Comparison of ENCODE assay signal across 17 mouse cellular contexts in the genomic region with DNA sequence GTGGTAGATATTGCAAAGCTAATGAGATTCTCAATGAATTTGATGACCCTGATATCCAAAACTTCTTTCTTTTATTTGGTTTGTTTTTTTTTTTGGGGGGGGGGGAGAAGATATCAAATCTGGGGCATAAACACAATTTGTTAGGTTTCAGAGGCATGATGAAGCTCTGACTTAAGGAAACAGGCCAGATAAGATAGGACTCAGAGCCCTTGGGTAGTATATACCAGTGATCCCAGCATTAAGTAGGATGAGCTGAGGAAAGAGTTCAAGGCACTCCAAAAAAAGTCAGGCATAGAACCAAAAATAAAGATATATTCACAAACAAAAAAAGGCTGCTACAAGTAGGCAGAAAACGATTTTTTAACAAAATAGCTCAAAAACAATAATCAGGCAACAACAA.
"Had no signal": no experiment of that assay in that cellular context is flagged by ENCODE, and none has a peak within 500 bp of the region (broad histone marks: within the 10 kb centered on the region; RNA-seq: fewer than 3 reads in every experiment).

No protein-coding gene starts in this region.

- H3K9me3 ChIP-seq: limb, embryonic 15.5 days; megakaryocyte, embryonic 14.5 days; midbrain, embryonic 13.5 days; midbrain, embryonic 15.5 days; neural tube, embryonic 12.5 days; stomach, embryonic 15.5 days had no signal

- H3K4me2 ChIP-seq: limb, embryonic 15.5 days; lung, embryonic 14.5 days; midbrain, embryonic 11.5 days; midbrain, embryonic 13.5 days; midbrain, embryonic 15.5 days; neural tube, embryonic 12.5 days; stomach, embryonic 15.5 days had no signal

- ATAC-seq: midbrain, embryonic 13.5 days; midbrain, embryonic 15.5 days had no signal

- H3K27me3 ChIP-seq: limb, embryonic 15.5 days; megakaryocyte, embryonic 14.5 days; midbrain, embryonic 13.5 days; midbrain, embryonic 15.5 days; neural tube, embryonic 12.5 days; stomach, embryonic 15.5 days had no signal

- H3K9ac ChIP-seq: limb, embryonic 15.5 days; lung, embryonic 14.5 days; midbrain, embryonic 13.5 days; midbrain, embryonic 15.5 days; neural tube, embryonic 12.5 days; stomach, embryonic 15.5 days had no signal

- DNase-seq: lung, adult 18-20 months; lung, embryonic 14.5 days; lung, postnatal 14 days; lung, postnatal 36 days; right cerebral cortex, postnatal 14 days; thymus, adult 2 months; thymus, postnatal 25 days; thymus, postnatal 4 days had no signal

- H3K36me3 ChIP-seq: limb, embryonic 15.5 days; midbrain, embryonic 13.5 days; midbrain, embryonic 15.5 days; neural tube, embryonic 12.5 days; stomach, embryonic 15.5 days had no signal

- H3K4me3 ChIP-seq: limb, embryonic 15.5 days; megakaryocyte, embryonic 14.5 days; midbrain, embryonic 13.5 days; midbrain, embryonic 15.5 days; neural tube, embryonic 12.5 days; stomach, embryonic 15.5 days had no signal

- H3K4me1 ChIP-seq: midbrain, embryonic 13.5 days; midbrain, embryonic 15.5 days; neural tube, embryonic 12.5 days had no signal

- H3K27ac ChIP-seq: limb, embryonic 15.5 days; macrophage; midbrain, embryonic 13.5 days; midbrain, embryonic 15.5 days; neural tube, embryonic 12.5 days; stomach, embryonic 15.5 days; stomach, postnatal 0 days had no signal
